Mouse (Mus musculus): ENCODE measurements around the gene 4930518I15Rik. TPM values are rescaled to one million over a fixed set of nuclear protein-coding genes. Genes with fewer than 3 reads are reported as not detected.
A peak's percentile ranks its signal among the peaks of the same experiment; 100 is the strongest.
"Not testable (repeated sequence)": the region's sequence is repeated elsewhere in the genome, so short reads cannot be mapped to it uniquely, and the experiment has no call there.

4930518I15Rik gene
- 4.3 and 8.4 TPM in 2 replicates for polyA plus RNA-seq (2015; fragmentation: Nextera tagmentation; extraction: Ambion mirVana)

DNA sequence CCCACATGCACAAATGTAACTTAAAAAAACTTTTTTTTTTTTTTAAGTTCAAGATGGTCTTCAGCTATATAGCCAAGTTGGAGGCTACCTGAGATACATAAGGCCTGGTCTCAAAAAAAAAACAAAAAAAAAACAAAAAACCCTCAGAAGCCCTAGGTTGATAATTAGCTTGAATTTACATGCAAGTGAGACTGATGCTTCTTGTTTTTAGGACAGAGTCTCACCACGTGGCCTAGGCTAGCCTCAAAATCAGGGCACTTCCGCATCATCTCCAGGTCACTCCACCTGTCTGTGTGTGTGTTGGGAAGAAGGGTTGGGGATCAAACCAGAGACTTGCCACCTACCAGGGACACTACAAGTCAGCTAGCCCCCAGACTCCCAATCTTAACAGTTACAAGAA is at the start of gene 4930518I15Rik:
4930518I15Rik (minus strand) TSS at position 112 of the 400 bp plus-strand sequence.
- DNase-seq (ENCODE audit: low spot score) = no peak

DNA sequence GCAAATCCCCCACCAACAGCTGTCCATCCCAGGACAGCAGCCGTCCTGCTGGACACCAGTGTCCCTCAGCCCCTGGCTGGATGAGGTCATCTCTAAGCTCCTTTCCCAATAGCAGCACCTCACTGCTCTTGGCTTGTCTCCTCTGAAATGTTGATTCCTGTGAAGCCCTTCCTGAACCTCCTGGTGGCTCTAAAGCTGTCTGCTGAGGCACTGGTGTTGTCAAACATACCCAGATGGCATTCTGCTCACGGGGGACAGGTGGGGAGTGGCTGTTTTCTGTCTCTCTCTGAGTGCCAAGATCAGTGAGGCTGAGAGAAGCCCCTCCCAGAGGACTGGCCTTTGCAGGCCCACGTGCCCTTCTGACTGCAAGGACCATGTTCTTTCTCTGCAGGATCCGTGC is 48.2 kb upstream of the 4930518I15Rik start:
- DNase-seq (ENCODE audit: low spot score) = not testable (repeated sequence)

DNA sequence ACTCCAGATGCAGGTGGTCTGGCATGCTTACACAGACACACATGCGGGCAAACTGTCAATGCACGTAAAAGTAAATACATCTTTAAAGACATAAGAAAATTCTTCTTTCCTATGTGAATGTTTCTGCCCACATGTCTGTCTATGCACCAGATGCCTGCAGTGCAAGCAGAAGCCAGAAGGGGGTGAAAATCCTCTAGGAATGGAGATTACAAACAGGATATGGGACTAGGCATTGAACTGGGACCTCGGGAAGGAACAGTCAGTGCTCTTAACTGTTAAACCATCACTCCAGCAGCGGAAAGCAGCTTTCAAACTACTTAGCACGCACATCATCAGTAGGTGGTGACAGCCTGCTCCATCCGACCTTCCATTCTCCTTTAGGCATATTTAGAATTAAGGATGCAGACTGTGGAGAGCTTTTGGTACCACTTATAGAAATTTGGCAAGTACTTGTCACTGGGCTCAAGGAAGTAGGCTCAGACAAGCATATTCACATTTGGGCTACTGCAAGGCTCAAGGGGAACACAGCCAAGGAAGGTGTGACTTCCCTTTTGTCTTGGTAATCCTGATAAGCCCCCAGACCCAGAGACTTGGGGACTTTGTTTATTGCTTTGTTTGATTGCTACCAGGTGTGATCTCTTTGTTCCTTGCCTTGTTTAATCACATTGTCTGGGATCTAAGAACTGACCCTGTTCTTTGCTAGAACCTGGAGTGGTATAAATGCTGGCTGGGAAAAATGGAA is 47.4 kb upstream of the 4930518I15Rik start:
- no peak for DNase-seq (ENCODE audit: low spot score)

DNA sequence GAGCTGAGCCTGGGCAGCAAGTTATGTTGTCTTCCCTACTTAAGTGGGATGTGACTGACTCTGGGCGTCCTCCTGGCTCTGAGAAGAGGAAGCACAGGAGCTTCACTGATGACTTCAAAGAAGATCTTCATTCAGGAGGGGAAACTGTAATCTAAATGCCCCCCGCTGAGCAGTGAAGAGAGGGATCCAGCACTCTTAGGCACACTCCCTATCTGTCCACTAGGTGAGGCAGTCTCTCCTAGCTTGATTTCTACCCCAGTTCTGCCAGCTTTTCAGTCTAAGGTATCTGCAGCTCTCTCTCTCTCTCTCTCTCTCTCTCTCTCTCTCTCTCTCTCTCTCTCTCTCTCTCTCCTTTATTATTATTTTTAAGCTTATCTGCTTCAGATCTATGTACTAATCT is 45.6 kb upstream of the 4930518I15Rik start:
- no peak for DNase-seq (ENCODE audit: low spot score)

DNA sequence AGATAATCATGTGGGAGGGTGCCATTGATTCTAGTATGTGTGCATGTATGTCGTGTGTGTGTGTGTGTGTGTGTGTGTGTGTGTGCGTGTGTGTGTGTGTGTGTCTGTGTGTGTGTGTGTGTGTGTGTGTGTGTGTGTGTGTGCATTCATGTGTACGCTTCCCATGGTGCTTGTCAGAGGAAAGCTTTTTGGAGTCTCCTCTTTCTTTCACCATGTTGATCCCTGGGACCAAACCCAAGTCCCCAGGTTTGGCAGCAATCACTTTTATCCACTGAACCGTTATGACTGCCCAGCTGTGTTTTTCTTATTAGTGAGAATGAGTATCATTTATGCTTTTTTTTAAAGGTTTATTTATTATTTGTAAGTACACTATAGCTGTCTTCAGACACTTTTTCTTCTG is 44.7 kb upstream of the 4930518I15Rik start:
- not testable (repeated sequence) for DNase-seq (ENCODE audit: low spot score)

DNA sequence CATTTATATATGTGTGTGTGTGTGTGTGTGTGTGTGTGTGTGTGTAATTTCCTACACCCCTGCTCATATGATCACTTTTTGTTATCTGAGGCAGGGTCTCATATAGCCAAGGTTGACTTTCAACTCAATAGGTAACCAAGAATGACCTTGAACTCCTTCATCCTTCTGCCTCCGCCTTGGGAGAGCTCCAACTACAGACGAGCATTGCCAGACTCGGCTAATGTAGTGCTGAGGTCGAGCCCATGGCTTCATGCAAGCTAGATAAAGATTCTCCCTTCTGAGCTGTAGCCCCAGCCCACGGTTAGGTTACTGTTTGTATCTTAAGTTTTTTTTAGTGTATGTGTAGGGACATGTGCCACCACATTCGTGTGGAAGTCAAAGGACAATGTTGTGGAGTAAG is 44.1 kb upstream of the 4930518I15Rik start:
- DNase-seq (ENCODE audit: low spot score) = no peak

DNA sequence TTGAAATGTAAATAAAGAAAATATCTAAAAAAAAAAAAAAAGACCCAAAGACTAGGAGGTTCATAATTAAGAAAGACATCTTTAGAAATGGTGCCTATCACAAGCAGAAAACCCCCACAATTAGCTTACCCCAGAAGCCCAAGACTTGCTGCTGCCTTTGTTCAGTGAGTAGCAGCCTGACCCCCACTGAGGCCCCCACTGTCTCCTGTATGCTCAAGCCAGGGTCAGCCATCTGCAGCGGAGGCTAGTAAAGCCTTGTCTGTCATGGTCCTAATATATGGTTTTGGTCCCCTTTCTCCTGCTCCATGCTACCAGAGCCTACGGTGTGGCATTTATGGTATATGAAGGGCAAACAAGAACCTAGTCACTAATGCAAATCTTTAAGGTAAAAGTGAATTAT is 43.6 kb upstream of the 4930518I15Rik start:
- no peak for DNase-seq (ENCODE audit: low spot score)

DNA sequence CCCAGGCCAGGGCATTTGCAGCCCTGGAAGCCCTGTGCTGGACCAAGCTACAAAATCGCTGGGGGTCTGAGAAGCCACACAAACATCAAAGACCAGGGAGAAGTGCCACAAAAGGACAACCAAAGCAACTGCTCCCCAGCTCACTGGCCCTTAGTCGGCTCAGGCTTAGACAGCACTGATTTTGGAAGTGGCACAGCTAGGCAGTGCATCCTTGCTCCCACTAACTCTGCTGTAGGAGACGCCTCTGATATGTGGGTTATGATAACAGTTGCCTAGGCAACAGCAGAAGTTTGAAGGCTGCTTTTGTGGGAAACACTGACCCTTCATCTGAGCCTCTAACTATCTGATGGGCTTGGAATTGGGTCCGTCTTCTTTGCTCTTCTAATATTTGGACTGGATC is 41.4 kb upstream of the 4930518I15Rik start:
- no peak for DNase-seq (ENCODE audit: low spot score)

DNA sequence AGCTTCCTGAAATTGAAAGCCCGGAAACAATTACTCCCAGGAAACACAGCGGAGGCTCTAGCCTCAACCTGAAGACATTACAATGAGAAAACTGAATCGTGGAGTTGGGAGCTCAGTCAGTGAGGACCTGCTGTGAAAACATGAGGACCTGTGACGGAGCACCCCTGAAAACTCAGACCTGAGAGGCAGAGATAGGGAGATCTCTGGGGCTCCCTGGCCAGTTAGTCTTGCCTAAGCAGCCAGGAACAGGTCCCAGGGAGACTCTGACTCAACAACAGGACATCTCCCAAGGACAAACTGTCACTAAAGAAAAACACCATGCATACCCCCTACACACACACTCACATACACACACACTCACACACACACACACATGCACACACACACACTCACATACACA is 40.6 kb upstream of the 4930518I15Rik start:
- no peak for DNase-seq (ENCODE audit: low spot score)

DNA sequence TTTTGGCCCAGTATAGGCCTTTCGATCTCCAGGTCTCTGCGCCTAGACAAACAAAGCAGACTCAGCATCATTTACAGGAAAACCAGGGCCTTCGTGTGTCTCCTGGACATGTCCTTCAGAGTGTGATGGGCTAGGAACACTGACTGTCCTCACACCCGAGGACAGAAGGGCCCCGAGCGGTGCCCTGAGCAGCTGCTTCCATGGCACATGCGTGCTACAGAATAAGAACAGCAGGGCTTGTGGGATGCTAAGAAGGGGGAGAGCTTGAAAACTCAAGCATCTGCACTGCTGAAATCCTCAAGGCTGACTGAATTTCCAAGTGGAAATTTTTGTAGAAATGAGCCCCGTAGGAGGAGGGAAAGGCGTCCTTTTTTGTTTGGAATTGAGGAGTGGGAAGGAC is 39.3 kb upstream of the 4930518I15Rik start:
- no peak for DNase-seq (ENCODE audit: low spot score)

DNA sequence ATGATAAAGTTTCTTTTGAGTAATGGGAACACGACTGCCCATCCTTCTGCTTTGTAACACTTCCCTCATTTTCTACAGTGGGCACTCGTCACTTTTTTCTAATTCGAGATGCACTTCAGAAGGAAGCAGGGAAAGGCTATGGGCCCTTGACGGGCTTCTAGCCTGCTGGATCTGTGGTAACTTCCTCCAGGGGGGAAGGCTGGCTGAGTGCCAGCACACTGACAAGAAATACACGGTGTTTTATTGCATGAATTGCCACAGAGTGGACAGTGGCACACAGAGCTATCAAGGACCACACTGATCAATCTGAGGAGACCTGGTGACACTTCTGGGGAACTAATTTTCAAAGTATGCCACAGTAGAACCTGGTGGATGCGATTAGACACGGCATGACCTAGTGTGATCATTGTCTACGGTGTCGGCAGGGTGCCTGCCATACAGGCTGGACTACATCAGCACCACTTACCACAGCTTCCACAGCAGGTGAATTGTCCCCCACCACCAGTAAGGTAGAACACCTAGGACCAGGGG is 38.7 kb upstream of the 4930518I15Rik start:
- DNase-seq (ENCODE audit: low spot score) = no peak

DNA sequence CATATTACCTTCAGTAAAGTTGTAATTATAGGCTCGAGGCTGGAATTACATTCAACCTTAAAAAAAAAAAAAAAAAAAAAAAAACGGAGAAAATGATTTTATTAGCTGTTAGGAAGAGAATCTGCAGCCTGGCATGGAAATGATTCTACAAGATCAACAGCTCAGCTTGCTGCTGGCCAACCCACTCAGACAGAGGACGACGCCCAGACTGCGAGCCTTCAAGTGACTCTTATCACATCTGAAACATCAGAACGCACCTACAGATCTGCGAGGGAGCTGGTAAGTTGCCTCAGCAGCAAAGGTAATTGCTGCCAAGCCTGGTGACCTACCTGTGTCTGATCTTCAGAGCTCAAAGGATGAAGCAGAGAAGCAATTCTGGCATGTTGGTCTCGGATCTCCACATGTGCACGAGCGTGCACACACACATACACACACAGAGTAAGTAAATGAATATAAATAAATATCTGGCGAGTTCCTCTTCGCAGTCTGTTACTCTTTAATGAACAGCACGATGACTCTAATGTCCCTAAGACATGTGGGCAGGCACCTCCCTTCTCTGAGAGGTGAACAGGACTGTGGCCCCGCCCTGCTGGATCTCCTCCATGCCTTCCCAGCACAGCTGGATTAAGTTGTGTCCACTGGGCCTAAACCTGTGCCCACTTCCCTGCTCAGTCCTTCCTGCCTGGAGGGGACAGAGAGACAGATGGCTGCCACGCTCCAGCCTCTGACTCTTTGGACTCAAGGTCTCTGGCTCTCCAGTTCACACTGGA is 36.9 kb upstream of the 4930518I15Rik start:
- no peak for DNase-seq (ENCODE audit: low spot score)

DNA sequence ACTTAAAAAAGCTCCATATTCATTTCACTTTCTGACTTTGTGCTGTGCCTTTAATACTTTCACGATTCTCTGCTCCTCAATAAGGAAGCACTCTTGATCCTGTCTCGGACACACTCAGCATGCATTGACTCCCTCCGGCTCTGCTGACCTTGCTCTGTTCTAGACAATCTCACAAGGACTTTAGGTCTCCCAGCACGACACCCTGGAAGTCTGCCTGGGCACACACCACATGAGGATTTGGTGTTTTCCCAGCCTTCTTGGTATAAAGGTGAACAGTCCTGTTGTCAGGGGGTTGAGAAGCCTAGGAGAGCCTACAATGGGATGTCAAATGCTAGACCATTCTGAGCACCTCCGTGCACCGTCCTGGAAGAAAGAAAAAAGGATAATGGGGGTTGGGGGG is 35.1 kb upstream of the 4930518I15Rik start:
- DNase-seq (ENCODE audit: low spot score) = no peak

DNA sequence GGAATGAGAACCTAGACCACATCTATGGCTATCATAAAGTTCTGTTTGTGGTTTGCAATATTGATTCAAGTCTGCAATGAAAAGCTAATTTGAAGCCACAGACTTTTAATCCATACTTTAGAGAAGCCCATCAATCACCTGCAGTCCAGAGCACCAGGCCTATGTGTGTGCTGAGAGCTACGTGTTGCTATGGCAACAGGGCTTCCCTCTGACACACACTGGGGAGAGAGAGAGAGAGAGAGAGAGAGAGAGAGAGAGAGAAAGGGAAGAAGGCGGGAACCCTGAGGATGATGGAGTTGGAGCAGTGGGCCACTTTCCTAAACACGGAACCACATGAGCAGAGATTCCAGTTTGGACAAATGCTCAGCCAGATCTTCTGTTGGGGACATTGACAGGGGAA is 34.5 kb upstream of the 4930518I15Rik start:
- DNase-seq (ENCODE audit: low spot score) = peak; percentile 29

DNA sequence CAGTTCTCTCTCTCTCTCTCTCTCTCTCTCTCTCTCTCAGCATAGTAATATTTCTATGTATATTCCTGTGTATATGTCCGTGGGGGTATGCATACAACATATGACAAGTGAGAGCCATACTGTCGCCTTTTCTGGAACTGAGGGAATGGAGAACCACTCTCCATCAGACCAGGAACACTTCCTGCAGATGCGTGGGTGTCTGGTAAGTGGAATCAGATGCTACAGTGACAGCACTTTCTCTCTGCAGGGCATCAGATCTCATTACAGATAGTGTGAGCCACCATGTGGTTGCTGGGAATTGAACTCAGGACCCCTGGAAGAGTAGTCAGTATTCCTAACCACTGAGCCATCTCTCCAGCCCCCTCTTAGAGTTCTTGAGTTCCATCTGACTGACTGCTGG is 30.7 kb upstream of the 4930518I15Rik start:
- no peak for DNase-seq (ENCODE audit: low spot score)

DNA sequence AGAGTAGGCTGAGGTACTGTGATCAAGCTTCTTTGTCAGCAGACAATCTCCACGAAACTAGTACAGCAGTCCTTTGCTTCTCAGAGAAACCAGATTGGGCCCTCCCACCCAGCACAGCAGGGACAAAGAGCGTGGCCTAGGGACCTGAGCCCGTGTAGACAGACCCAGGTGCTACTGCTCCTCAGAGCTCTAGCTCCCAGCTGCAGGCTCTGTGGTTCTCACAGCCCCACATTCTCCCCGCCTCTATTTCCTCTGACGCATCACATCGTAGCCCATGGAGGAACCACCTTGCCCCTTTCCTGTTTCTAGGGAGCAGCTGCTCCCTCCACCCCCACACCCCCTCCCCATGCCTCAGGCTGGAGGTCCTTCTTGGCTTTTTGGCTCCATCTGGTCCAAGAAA is 29.3 kb upstream of the 4930518I15Rik start, which contains the start of gene Sla2:
Sla2 (minus strand) TSS at position 176 of the 400 bp plus-strand sequence.
- DNase-seq (ENCODE audit: low spot score) = peak; percentile 96

DNA sequence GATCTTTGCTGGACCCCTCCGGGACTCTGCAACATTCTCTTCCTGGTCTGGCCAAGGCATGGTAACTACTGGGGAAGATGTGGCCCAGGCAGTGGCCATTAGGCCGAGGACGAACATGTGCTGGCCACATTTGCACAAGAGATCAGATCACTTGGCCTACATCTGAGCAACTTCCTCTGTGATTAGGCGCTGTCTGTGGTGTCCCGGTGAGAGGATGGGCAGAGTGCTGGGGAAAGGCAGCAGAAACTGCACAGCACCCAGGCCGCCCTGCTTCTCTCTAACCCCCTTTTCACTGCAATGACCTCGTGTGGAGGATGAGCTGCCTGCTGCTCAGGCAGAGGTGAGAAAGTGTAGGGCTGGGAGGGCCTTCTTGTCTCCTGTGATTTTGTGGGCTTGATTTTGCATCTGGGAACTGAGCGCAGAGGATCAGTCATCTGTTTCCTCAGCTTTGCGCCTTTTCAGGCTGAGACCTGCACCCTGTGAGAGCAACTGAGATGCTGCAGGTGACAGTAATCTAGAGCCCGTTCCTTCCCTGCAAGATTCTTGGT is 28.4 kb upstream of the 4930518I15Rik start:
- DNase-seq (ENCODE audit: low spot score) = peak; percentile 56

DNA sequence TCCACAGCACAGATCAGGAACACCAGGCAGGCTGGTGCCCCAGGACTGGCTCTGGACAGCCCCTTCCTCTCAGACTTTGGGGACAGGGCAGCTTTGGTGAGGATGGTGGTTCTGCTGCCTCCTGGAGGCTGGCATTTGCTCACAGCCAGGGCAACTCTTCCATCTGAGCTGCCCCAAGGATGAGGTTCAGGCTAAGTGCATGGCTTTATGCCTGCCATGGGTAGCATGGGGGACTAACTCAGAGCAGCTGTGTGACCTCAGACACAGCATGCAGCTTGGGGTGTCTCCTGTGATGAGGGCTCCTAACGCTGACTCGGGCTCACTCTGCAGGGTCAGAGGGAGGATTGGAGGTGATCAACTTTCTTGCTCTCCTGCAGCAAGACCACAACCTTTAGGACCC is 27.9 kb upstream of the 4930518I15Rik start:
- peak; percentile 57 for DNase-seq (ENCODE audit: low spot score)

DNA sequence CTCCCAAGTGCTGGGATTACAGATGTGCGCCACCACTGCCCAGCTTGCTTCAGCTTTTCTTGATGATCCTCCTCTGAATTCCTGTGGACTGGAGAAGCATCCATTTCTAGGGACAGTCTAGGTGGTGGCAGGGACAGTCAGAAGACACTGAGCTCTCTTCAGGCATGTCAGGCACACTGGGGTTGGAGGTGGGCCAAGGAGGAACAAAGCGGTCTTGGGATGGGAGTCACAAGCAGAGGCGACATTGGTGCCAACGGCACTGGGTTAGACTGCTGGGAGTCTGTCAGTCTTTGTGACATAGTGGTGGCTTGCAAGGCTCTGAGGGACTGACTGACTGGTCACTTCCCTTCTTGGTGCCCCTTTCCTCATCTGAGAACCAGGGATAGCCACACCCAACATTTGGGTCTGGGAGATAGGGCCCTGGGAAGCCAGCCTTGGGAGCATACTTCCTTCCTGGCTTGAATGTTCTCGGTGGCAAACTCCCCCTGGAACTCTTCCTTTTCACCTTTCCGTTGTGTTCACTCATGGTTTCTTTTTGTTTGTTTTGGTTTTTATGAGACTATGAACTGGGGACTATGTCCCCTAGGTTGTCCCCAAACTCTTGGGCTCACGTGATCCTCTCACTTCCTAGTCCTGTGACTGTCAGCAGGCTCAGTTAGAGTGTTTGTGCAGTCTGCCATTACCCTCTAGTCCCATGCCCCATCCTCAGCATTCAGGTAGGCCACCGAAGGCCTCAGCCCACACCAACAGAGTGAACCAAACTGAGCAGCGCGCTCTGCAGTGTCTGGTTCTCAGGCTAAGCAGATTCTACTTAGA is 26.9 kb upstream of the 4930518I15Rik start:
- peak; percentile 17 for DNase-seq (ENCODE audit: low spot score)

DNA sequence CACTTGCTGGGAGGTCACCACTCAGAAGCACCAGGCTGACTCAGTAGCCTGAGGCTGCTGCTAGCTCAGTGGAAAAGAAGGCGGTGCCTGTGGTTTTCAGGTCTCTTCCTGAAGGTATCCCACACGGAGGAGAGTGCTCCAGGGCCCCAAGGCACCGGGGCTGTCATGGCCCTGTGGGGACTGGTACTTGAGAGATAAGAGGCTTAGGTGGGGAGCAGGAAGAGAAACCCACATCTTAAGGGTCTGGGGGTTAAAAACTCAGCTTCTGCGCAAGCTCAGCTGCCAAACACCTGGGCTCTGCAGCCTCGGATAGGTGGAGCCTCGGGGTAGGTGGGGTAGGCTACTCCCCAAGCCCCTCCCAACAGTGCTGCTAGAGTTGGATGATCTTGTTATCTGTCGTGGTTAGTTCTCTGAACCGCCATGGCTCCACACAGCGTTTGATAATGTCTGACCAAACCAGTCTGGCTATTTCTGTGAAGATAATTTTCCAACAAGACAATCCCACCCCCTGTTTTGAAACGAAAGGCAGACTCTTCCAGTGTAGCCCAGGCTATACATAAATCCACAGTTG is 24.8 kb upstream of the 4930518I15Rik start:
- peak; percentile 96 for DNase-seq (ENCODE audit: low spot score)

DNA sequence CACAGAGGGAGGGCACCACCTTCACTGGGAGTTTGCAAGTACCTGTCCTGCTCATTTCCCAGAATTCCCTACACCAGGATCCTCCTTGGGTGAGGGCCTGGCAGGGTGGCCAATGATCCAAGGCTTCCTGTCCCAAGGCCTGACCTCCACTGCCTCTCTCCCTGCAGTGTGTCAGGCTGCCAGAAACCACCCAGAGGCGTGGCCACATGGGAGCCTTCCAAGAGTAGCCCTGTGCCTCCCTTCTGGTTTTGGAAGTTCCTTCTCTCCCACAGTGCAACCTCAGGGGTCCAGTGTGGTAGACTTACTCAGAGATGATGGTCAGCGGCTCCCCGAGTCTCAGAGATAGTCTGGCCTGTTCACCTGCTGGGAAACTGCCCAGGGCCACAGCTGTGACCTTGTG is 21.8 kb upstream of the 4930518I15Rik start:
- no peak for DNase-seq (ENCODE audit: low spot score)

Data from thymus, postnatal 0 days (tissue).